Mouse (Mus musculus): ENCODE data around the gene Man2a2. TPM values are rescaled to one million over a fixed set of nuclear protein-coding genes. Genes with fewer than 3 reads are reported as not detected.
"Not testable (repeated sequence)": the region's sequence is repeated elsewhere in the genome, so short reads cannot be mapped to it uniquely, and the experiment has no call there.

The Man2a2 gene
- polyA plus RNA-seq, 1 experiment from 2014 or later, result 23.8 TPM

DNA sequence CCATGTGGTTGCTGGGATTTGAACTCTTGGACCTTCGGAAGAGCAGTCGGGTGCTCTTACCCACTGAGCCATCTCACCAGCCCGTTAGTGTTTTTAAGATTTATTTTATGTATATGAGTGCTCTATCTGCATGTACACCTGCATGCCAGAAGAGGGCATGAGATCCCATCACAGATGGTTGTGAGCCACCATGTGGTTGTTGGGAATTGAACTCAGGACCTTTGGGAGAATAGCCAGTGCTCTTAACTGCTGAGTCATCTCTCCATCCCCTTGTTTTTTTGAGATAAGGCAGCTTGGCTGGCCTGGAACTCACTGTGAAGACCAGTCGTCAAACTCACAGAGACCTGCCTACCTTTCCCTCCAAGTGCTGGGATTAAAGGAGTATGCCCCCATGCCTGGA is 25.3 kb upstream of the Man2a2 start:
- 85% methylated on average over 4 of the region's 4 CpGs for WGBS
- peaks cover 45% of the 10 kb centered on the region for H3K36me3 ChIP-seq (replicated peaks)

DNA sequence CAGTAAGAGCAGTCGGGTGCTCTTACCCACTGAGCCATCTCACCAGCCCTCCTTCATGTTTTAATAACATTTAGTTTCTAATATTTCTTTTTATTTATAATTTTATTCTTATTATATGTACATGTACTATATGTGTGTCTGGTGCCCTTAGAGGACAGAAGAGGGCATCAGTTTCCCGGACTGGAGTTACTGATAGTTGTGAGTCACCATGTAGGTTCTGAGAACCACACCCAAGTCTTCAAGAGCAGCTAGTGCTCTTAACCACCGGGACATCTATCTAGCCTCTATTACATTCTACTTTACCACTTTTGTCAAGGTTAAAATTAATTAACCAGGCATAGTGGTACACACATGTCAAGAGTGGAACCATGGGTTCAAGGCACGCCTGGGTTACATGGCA is 23.4 kb upstream of the Man2a2 start:
- Histone ChIP-seq H3K4me2 (no peak overlapping the region), H3K27me3 (no peaks in the 10 kb centered on the region), H3K27ac (no peak overlapping the region), H3K9ac (no peak overlapping the region), H3K4me3 (replicated peaks) (no peak overlapping the region), H3K4me1 (peaks cover 6% of the 10 kb centered on the region; the same call in 1 of the 2 replicates), H3K36me3 (replicated peaks) (peaks cover 58% of the 10 kb centered on the region), H3K9me3 (no peaks in the 10 kb centered on the region)
- 96% methylated on average over 4 of the region's 4 CpGs for WGBS
- ATAC-seq (ENCODE audit: low FRiP score), result no peak

More for the DNA sequence above, 25.3 kb upstream of the Man2a2 start:
- ATAC-seq (ENCODE audit: low FRiP score); H3K4me3 ChIP-seq (replicated peaks); H3K27ac ChIP-seq; H3K4me2 ChIP-seq; H3K9me3 ChIP-seq; H3K9ac ChIP-seq; H3K27me3 ChIP-seq: not testable (repeated sequence)
- peaks cover 22% of the 10 kb centered on the region for H3K4me1 ChIP-seq

DNA sequence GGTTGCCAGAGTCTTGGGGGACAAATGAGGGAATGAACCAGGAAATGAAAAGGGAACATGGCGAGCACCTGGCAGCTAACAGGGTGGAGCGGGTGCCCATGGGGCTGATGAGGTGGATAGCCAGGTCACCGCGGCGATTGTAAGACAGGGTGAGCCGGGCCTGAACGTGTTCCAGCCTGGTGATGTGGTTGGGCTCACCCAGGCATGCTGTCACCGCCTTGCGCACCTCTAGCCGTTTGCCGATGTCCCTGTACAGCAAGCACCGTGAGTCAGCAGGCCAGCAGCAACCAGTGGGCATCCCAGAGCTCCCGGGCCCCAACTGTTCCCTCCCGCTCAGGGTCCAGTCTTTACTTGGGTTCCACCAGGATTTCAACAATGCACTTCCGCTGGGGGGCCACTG is 20.9 kb upstream of the Man2a2 start:
- Histone ChIP-seq H3K4me3 (replicated peaks) (no peak overlapping the region), H3K36me3 (replicated peaks) (peaks cover 49% of the 10 kb centered on the region), H3K4me1 (peaks cover 15% of the 10 kb centered on the region), H3K9ac (no peak overlapping the region), H3K4me2 (no peak overlapping the region), H3K27ac (no peak overlapping the region), H3K9me3 (no peaks in the 10 kb centered on the region), H3K27me3 (peaks cover 14% of the 10 kb centered on the region)
- ATAC-seq (ENCODE audit: low FRiP score), result no peak
- 97% methylated on average over 15 of the region's 15 CpGs for WGBS

DNA sequence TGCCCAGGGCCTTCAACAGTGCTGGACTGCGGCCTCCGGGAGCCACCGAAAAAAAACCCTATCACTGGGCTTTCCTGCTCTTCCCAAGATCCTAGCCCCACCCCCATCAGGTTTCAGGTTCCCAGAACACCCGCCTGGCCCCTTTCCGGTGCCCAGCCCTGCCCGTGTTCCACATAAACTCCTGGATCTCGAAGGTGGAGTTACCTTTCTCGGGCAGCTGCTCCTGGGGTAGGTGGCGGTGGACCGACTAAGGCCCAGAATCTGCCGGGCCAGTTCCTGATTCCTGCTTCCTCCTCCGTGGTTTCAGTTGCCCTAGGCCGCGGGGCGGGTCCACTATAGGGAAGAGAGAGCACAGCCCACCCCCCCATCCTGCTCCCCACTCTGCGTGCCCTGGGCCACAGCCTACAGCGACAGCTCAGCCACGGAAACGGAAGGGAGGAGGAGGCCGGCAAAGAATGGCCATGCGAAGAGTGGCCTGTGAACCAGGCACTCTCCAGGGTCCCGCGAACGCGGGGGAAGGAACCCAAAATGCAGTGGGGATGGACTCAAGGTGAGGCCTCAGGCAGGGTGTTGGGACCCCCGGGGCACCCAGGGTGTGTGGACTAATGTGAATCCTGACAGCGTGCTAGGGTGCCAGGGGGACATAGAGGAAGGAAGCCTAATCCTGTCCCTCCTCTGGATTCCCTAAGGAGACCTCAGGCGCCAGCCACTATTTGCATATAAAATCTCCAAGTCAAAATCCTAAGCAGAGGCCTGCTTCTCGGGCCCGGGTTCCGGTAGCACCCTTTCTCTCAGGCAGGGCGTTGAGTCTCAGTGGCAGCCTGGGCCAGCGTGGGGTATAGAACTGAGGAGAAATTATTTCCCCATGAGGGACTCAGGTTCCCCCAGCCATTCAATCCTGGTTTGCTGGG is 16.7 kb upstream of the Man2a2 start, which contains the start of gene Fes:
Fes (minus strand) TSS at position 314 of the 911 bp plus-strand sequence.
- Histone ChIP-seq H3K9ac (peak within 1 kb of the TSS; percentile 36), H3K9me3 (no peaks in the 10 kb centered on the region), H3K27me3 (peaks cover 26% of the 10 kb centered on the region), H3K27ac (0 out of 2 replicates have a peak within 1 kb of the TSS, but pooled peaks have one; percentile 2), H3K4me3 (replicated peaks) (peak within 1 kb of the TSS; percentile 12), H3K36me3 (replicated peaks) (peaks cover 27% of the 10 kb centered on the region), H3K4me2 (peak within 1 kb of the TSS; percentile 38), H3K4me1 (peaks cover 23% of the 10 kb centered on the region)
- ATAC-seq (ENCODE audit: low FRiP score), result no peak
- 11% methylated on average over 33 of the region's 33 CpGs for WGBS

DNA sequence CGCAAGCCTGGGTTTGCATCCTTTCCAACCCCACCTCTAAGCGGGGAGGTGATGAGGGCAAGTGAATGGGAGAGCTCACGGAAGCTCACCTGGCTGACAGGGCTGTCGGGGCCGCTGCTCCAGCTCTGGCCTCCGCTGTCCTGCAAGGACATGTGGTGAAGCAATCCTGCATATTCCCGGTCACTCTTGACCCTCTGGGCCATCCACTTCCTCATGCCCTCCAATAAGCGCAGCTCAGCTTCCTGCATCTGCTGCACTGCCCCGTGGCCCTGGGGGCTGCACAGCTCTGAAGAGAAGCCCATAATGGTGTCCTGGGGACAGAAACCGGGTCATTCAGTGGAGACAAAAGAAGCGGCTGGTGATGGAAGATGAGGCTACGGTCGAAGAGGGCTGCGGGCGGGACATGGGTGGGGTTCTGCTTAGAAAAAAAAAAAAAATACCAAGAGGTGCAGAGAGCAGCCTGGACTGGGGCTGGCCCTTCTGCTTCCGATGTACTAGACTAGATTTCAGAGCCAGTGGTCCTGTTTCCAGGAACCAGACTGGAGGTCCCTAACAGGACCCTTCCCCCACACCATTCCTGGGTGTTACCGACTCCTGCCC is 16.0 kb upstream of the Man2a2 start:
- H3K9ac ChIP-seq, result peak overlapping the region; percentile 36; the same call in 1 of the 2 replicates
- H3K27ac ChIP-seq, result no peak overlapping the region
- H3K4me3 ChIP-seq (replicated peaks), result peak overlapping the region; percentile 12; the same call in 1 of the 2 replicates
- peaks cover 34% of the 10 kb centered on the region for H3K27me3 ChIP-seq
- H3K36me3 ChIP-seq (replicated peaks), result peaks cover 20% of the 10 kb centered on the region
- no peaks in the 10 kb centered on the region for H3K9me3 ChIP-seq
- ATAC-seq (ENCODE audit: low FRiP score), result no peak
- H3K4me2 ChIP-seq, result peak overlapping the region; percentile 38
- 26% methylated on average over 17 of the region's 17 CpGs for WGBS
- peaks cover 23% of the 10 kb centered on the region for H3K4me1 ChIP-seq

DNA sequence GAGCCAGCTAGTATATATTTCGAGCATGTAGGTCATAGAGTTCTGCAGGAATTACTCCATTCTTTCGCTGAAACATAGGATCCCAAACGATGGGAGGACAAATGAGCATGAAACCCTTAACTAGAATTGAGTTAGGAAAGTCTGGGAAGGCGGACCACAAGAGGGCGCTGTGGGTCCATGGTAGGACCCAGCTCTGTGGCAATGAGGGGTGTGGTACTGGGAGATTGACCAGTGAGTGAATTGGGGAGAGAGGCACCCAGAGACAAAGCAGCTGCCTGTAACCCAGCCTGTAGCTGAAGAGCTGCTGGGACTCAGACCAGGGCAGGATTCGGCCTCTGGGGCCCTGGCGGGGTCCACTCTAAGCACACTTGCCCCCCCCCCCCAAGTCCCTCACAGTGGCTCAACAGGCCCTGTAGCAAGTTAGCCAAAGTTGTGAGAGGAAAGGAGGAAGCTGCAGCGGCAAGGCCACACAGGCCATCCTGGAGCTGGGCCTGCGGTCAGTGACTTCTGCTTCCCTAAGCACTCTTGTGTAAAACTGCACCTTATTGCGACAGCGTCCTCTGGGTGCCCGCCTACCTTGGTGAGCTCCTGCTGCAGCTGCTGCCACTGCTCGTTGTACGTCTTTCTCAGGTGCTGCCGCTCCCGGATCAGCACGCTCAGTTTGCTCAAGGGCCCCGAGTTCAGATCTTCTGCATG is 15.2 kb upstream of the Man2a2 start:
- peak; percentile 70 for ATAC-seq (ENCODE audit: low FRiP score)
- WGBS, result 37% methylated on average over 18 of the region's 18 CpGs
- Histone ChIP-seq H3K9me3 (no peaks in the 10 kb centered on the region), H3K36me3 (replicated peaks) (peaks cover 12% of the 10 kb centered on the region), H3K4me2 (peak overlapping the region; percentile 38), H3K9ac (no peak overlapping the region), H3K4me1 (peaks cover 23% of the 10 kb centered on the region), H3K27me3 (peaks cover 41% of the 10 kb centered on the region), H3K27ac (no peak overlapping the region), H3K4me3 (replicated peaks) (no peak overlapping the region)

DNA sequence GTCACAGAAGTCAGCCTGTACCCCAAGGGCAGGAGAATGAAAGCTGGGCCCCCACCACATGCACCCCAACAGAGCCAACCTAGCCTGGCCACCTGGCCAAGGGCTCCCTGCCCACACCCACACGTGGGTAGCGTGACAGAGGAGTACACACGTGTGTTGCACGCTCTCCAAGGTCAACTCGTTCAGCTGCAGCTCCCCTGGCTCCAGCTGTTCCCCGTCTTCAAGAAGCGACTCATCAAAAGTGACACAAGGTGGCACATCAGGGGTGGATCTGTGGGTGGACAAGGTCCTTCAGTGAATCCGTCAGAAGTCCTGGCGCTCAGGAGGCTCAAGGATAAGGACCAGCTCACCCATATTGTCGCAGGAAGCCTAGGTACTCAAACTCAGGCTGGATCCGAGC is 11.7 kb upstream of the Man2a2 start:
- H3K9ac ChIP-seq, result no peak overlapping the region
- H3K4me2 ChIP-seq, result no peak overlapping the region
- ATAC-seq (ENCODE audit: low FRiP score), result no peak
- peaks cover 16% of the 10 kb centered on the region for H3K4me1 ChIP-seq
- no peaks in the 10 kb centered on the region for H3K36me3 ChIP-seq (replicated peaks)
- H3K9me3 ChIP-seq, result no peaks in the 10 kb centered on the region
- 72% methylated on average over 11 of the region's 11 CpGs for whole genome bisulfite sequencing
- H3K27me3 ChIP-seq, result peaks cover 37% of the 10 kb centered on the region
- no peak overlapping the region for H3K4me3 ChIP-seq (replicated peaks)
- H3K27ac ChIP-seq, result no peak overlapping the region

DNA sequence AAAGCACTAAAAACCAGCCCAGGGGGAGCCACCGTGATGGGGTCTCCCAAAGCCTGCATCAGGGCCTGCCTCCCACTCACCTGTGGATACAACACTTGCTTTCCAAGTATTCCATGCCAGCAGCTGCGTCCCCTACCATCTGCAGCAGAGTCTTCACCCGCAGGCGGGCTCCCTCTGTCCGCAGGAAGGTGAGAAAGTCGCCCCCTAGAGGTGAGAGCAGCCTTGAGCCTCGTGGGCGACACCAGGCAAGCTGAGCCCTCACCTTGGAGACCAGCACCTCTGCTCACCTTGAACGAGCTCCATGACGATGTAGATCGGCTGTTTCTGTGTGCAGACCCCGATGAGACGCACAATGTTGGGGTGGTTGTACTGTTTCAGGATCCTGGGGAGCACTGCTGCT is 8.4 kb upstream of the Man2a2 start:
- WGBS, result 66% methylated on average over 13 of the region's 13 CpGs
- ATAC-seq (ENCODE audit: low FRiP score), result no peak
- H3K4me2 ChIP-seq, result no peak overlapping the region
- H3K4me1 ChIP-seq, result peaks cover 4% of the 10 kb centered on the region; the same call in 1 of the 2 replicates
- H3K9ac ChIP-seq, result no peak overlapping the region
- H3K27me3 ChIP-seq, result peaks cover 21% of the 10 kb centered on the region
- no peaks in the 10 kb centered on the region for H3K36me3 ChIP-seq (replicated peaks)
- no peak overlapping the region for H3K4me3 ChIP-seq (replicated peaks)
- no peaks in the 10 kb centered on the region for H3K9me3 ChIP-seq
- no peak overlapping the region for H3K27ac ChIP-seq

DNA sequence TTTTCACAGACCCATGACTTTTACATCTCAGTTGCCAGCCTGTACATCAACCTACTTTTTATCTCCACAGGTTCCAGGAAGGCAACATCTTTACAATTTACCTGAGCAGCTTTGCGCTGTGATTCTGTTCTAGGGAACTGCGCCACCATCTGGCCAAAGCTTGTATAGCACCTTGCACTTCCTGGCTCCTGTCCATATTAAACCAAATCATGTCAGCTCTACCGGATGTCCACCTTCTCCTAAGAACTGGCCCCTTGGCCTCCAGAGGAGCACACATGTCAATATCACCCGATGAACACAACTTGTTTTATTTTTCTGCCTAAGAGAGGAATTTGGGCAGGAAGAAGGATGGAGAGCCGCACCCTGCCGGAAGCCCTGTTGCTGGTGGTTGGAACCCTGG is 6.3 kb upstream of the Man2a2 start:
- peaks cover 15% of the 10 kb centered on the region for H3K27me3 ChIP-seq
- no peaks in the 10 kb centered on the region for H3K9me3 ChIP-seq
- no peak overlapping the region for H3K4me2 ChIP-seq
- H3K4me1 ChIP-seq, result peaks cover 4% of the 10 kb centered on the region; the same call in 1 of the 2 replicates
- no peak overlapping the region for H3K27ac ChIP-seq
- no peak overlapping the region for H3K9ac ChIP-seq
- H3K4me3 ChIP-seq (replicated peaks), result no peak overlapping the region
- no peak for ATAC-seq (ENCODE audit: low FRiP score)
- H3K36me3 ChIP-seq (replicated peaks), result no peaks in the 10 kb centered on the region
- WGBS, result 40% methylated on average over 6 of the region's 6 CpGs

DNA sequence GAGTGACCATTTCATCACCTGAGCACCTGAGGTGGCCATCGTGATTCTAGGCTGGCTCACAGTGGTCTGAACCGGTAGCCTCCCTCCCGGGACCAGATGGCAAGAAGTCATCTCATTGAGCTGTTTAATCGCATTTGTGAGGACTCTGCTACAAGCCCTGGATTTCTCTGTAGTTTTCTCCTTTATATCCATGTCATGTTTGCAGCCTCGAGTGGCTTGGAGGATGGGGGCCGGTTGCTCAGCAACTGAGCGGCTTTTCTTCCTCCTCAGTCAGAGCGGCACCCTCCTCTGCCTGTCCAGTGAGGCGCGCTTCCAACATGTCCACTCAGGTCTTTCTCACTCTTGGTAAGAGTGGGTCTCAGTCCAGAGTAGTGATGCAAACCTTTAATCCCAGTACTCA is 5.0 kb upstream of the Man2a2 start:
- Histone ChIP-seq H3K36me3 (replicated peaks) (no peaks in the 10 kb centered on the region), H3K9ac (no peak overlapping the region), H3K27me3 (peaks cover 3% of the 10 kb centered on the region; the same call in 1 of the 2 replicates), H3K9me3 (no peaks in the 10 kb centered on the region), H3K27ac (no peak overlapping the region), H3K4me1 (peaks cover 4% of the 10 kb centered on the region; the same call in 1 of the 2 replicates), H3K4me2 (no peak overlapping the region), H3K4me3 (replicated peaks) (no peak overlapping the region)
- WGBS, result 73% methylated on average over 10 of the region's 10 CpGs
- no peak for ATAC-seq (ENCODE audit: low FRiP score)

DNA sequence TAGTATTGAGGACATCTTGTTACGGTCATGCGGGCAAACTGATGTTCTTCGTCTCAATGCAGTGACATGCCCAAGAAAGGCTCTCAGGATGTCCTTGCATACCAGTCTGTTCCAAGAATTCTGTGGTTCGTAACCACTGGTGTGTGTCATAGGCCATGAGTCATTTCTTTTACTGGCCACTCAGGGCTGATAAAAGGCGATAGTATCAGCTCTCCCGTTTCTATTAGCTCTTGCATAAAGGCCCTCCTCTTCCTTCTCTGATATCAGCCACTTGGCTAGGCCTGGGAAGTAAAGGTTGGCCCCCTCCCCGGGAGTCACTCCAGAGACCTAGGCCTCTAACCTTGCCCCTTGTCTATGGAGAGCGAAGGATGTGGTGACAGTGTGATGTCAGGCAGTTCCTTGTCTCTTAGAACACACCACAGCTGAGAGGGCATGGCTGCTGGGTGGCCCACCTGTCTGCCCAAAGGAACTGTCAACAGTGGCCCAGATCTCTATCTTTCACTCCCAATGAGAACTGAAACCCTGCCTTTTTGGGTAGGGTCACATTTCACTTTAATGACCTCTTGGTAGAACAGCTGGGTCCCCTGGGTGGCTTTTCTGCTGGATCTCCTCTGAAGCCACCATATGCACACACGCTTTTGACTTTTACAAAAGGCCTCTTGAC is 4.3 kb upstream of the Man2a2 start:
- Histone ChIP-seq H3K4me2 (no peak overlapping the region), H3K4me3 (replicated peaks) (no peak overlapping the region), H3K27ac (no peak overlapping the region), H3K27me3 (peaks cover 3% of the 10 kb centered on the region; the same call in 1 of the 2 replicates), H3K4me1 (peaks cover 4% of the 10 kb centered on the region), H3K36me3 (replicated peaks) (no peaks in the 10 kb centered on the region), H3K9me3 (no peaks in the 10 kb centered on the region), H3K9ac (no peak overlapping the region)
- WGBS, result 87% methylated on average over 9 of the region's 9 CpGs
- ATAC-seq (ENCODE audit: low FRiP score), result no peak

Data from forebrain, embryonic 12.5 days (tissue).